Mouse (Mus musculus): Measurements from ENCODE around the gene Prr15.

DNA sequence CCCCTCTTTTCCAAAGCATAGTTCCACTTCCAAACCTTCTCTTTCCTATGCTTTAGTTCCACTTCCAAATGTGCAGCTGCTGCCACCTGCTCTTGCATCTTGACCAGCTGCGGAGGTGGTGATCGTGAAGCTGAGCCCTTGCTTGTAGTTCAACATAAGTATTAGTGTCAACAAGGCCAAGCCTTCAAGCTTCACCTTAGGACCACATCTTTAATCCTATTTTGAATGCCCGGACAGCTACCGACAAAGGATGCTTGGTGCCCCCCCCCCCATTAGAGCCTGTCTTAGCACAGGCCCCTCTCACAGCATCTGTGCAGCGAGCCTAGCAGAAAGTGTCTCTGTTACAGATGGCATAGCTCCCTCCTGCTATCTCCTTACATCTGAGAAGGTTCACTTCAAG lies 47.8 kb upstream of the Prr15 start:
- TF ChIP-seq CTCF (IDR thresholded peaks at IDR 0.05; ENCODE audit: low read depth, low read length) (no peak), POLR2A (IDR thresholded peaks at IDR 0.05; ENCODE audit: insufficient read depth, low read length) (no peak), EP300 (IDR thresholded peaks at IDR 0.05; ENCODE audit: insufficient read depth, low read depth, low read length) (no peak)
